Mouse (Mus musculus) thymus, adult 2 months (tissue): ENCODE data around the gene Prkca. TPM values are rescaled to one million over a fixed set of nuclear protein-coding genes. Genes with fewer than 3 reads are reported as not detected.

Experiments used
- DNase-seq: peaks from one replicate; pipeline ENCODE4 v3.0.0; 2021
- H3K27ac ChIP-seq: fragments of 200-500 bp; 2 replicates; pipeline ENCODE4 v1.5.1; 2012; ENCODE audit warnings: low read length, control low read depth; ENCODE audit not compliant: control insufficient read depth, insufficient read depth
- H3K27me3 ChIP-seq: fragments of 200-500 bp; 2 replicates; pipeline ENCODE4 v1.6.1; 2012; ENCODE audit warnings: mild to moderate bottlenecking, low read length, moderate library complexity, mixed read lengths; ENCODE audit not compliant: control insufficient read depth, insufficient read depth
- H3K36me3 ChIP-seq: fragments of 200-500 bp; 2 replicates; pipeline ENCODE4 v1.6.1; 2012; ENCODE audit warnings: mild to moderate bottlenecking, low read length, moderate library complexity; ENCODE audit not compliant: control insufficient read depth, insufficient read depth
- H3K4me1 ChIP-seq: fragments of 200-500 bp; replicated peaks from 2 replicates; pipeline ENCODE4 v1.6.1; 2012; ENCODE audit warnings: low read length; ENCODE audit not compliant: control insufficient read depth, insufficient read depth
- H3K4me3 ChIP-seq: fragments of 200-500 bp; 2 replicates; pipeline ENCODE4 v1.5.1; 2012; ENCODE audit warnings: mild to moderate bottlenecking, low read length, control low read depth, moderate library complexity; ENCODE audit not compliant: control insufficient read depth, insufficient read depth
- CTCF ChIP-seq: fragments of 200-500 bp; IDR thresholded peaks from 2 replicates; pipeline ENCODE4 v1.5.1; 2012; ENCODE audit warnings: mild to moderate bottlenecking, control low read depth, low read length, moderate library complexity, borderline replicate concordance; ENCODE audit not compliant: control insufficient read depth, poor library complexity, insufficient read depth; ENCODE audit errors: extremely low read depth
- POLR2A ChIP-seq: fragments of 200-500 bp; IDR thresholded peaks from 2 replicates; pipeline ENCODE4 v1.6.1; 2012; ENCODE audit warnings: mild to moderate bottlenecking, low read length, control low read depth, moderate library complexity; ENCODE audit not compliant: control insufficient read depth, poor library complexity, insufficient read depth; ENCODE audit errors: extremely low read depth
- WGBS: fragments of 180-500 bp; shearing (Covaris S2); methylation state at CpG from one replicate; pipeline ENCODE4 v1.1.7; 2018; 5-methylcytosine and 5-hydroxymethylcytosine counted together
- polyA plus RNA-seq: library from polyadenylated mRNA; depleted of rRNA; stranded (reverse); fragments of >200 nt; gene quantifications from 2 replicates; pipeline ENCODE4 v1.2.3, GENCODE M21; 2012; rRNA removed

The Prkca gene
- polyA plus RNA-seq, 1 experiment: 11.0 TPM

DNA sequence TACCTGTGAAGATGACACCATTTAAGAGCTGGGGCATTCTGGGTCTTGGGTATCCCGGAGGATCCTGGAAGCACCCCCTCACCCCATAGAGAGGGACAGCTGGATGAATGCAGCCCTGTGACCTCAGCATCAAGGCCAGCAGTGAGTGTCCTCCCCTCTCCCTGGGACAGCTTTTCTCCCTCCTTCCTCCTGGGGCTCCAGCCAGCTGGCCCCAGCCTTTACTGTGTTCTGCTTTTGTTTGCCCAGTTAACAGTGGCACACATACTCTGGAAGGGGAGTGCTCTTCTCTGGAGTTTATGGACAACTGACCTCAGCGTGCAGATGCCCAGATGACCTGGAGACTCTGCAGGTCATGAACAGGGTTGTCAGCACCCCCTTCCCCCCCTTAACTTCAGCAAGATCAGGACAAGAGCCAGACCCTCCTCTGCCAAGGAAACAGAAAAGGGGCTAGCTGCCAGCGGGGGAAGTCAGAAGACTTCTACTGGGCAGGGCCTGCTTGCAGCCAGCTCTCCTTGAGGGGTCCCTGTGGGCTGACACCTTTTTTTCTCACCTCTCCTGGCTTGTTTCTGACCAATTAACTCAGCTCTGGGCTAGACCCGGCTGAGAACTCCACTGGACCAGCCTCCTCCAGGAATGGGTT lies 439.6 kb downstream of the Prkca start:
- no peak for TF ChIP-seq CTCF
- TF ChIP-seq POLR2A: no peak
- Histone ChIP-seq H3K4me3 (no peak overlapping the region), H3K36me3 (no peaks in the 10 kb centered on the region), H3K27ac (no peak overlapping the region), H3K27me3 (no peaks in the 10 kb centered on the region), H3K4me1 (no peaks in the 10 kb centered on the region)
- 48% methylated on average over 4 of the region's 4 CpGs for WGBS
- no peak for DNase-seq

DNA sequence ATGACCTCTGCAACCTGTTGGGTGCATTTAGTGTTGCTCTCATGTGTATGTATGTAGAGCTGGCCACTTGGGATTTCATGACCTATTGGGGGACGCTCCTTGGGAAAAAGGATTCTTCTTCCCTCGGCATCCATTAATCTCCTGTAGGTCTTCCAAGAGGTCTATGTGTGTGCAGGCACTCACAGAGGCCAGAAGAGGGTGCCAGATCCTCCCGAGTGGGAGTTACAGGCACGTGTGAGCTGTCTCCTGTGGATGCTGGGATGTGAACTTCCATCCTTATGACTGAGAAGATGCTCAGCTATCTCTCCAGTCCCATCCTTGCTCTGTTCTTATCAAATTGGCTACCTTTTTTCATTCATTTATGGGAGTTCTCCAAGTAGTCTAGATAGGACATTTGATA lies 443.3 kb downstream of the Prkca start:
- 50% methylated on average over 4 of the region's 4 CpGs for WGBS
- TF ChIP-seq POLR2A: no peak
- TF ChIP-seq CTCF: no peak
- H3K4me3 ChIP-seq: no peak overlapping the region

DNA sequence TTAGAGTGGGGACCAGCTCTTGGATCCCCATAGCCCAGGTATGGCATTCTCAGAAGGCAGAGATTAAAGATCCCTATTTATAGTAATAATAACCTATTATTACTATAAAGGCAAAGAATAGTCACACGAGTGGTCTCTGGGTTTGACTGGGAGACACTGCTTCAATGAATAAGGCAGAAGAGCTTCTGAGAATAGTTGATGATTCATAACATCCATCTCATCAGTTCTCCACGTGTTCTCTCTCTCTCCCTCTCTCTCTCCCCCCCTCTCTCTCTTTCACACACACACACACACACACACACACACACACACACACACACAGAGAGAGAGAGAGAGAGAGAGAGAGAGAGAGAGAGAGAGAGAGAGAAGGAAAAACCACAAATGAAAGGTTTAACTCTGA lies 445.0 kb downstream of the Prkca start:
- Histone ChIP-seq H3K27ac (no peak overlapping the region), H3K4me3 (no peak overlapping the region), H3K4me1 (no peaks in the 10 kb centered on the region), H3K27me3 (no peaks in the 10 kb centered on the region), H3K36me3 (no peaks in the 10 kb centered on the region)
- 65% methylated on average over 2 of the region's 2 CpGs for WGBS
- TF ChIP-seq CTCF: no peak
- no peak for TF ChIP-seq POLR2A
- DNase-seq: no peak

More for the DNA sequence above, 443.3 kb downstream of the Prkca start:
- H3K36me3 ChIP-seq: no peaks in the 10 kb centered on the region
- DNase-seq: no peak
- no peaks in the 10 kb centered on the region for H3K4me1 ChIP-seq
- no peak overlapping the region for H3K27ac ChIP-seq
- no peaks in the 10 kb centered on the region for H3K27me3 ChIP-seq

DNA sequence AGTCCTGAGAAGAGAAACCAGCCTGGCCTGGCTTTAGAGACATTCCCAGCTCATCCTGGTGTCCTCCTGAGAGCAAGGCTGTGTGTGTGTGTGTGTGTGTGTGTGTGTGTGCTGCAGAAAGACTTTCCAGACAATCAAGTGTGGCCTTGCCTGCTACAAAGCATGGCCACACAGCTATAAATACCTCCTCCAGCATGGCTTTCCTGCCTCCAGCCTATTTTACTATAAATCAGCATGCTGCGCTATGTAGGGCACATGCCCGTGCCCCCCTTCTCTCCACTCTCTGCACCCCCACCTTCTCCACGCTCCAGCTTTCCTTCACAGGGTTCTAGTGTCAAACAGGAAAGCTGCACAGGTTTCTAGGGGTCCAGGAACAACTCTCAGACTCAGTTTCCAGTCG lies 448.1 kb downstream of the Prkca start:
- H3K27me3 ChIP-seq: no peaks in the 10 kb centered on the region
- DNase-seq: no peak
- H3K36me3 ChIP-seq: no peaks in the 10 kb centered on the region
- no peaks in the 10 kb centered on the region for H3K4me1 ChIP-seq
- H3K27ac ChIP-seq: no peak overlapping the region
- TF ChIP-seq CTCF: no peak
- TF ChIP-seq POLR2A: no peak
- H3K4me3 ChIP-seq: no peak overlapping the region
- WGBS: 76% methylated on average over 4 of the region's 4 CpGs

DNA sequence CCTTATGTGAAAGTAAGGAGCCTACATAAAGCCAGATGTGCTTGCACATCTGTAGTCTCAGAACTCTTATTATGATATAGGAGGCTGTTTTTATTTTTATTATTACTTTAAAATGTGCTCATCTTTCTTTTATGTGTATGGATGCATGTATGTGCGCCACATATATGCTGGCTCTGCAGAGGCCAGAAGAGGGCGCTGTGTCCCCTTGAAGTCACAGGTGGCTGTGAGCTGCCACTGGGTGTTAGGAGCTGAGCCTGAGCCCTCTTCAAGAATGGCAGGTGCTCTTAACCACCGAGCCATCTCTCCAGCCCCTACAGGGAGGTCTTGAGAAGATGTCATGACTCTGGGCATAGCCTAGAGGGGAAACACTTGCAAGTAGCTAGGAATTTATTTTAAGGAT lies 452.4 kb downstream of the Prkca start:
- DNase-seq: no peak
- H3K4me3 ChIP-seq: no peak overlapping the region
- 86% methylated on average over 3 of the region's 3 CpGs for WGBS
- no peak overlapping the region for H3K27ac ChIP-seq
- no peak for TF ChIP-seq POLR2A
- TF ChIP-seq CTCF: no peak
- H3K27me3 ChIP-seq: no peaks in the 10 kb centered on the region
- no peaks in the 10 kb centered on the region for H3K36me3 ChIP-seq
- H3K4me1 ChIP-seq: no peaks in the 10 kb centered on the region

DNA sequence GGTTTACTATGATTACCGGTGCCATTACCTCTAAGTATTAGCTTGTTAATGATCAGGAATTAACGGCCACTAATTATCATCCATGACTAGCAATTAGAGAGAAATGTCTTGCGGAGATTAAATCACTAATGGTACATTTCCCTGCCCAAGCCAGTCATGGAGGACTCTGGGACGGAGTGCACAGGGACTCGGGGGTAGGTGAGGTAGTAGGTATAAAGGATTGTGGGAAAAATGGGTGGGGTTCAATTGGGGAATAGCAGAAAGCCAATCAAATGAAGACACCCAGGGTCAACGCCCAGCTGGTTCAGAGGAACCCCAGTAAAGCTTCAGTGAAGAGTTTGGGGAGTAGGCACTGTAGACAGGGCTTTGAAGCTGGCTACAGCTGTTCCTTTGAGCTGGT lies 456.4 kb downstream of the Prkca start:
- TF ChIP-seq CTCF (no peak), POLR2A (no peak)
- Histone ChIP-seq H3K36me3 (no peaks in the 10 kb centered on the region), H3K27ac (no peak overlapping the region), H3K27me3 (no peaks in the 10 kb centered on the region), H3K4me1 (no peaks in the 10 kb centered on the region), H3K4me3 (no peak overlapping the region)
- WGBS: 87% methylated on average over 6 of the region's 6 CpGs
- DNase-seq: no peak

Other genes with a start within 250 kb of the Prkca start
- 0.40 and 3.3 TPM in 2 replicates for gene Apoh, start 574 bp downstream of the Prkca start, polyA plus RNA-seq
- gene Cep112, start 81.3 kb upstream of the Prkca start, polyA plus RNA-seq: 0.07 and 0.14 TPM in 2 replicates